Comparison of ENCODE assay signal across 20 mouse cellular contexts in genomic region chr12:85758741-85759140, GRCm38 (mm10). TPM values are rescaled to one million over a fixed set of nuclear protein-coding genes. Genes with fewer than 3 reads are reported as not detected.
DNase-seq lines count a peak whose midpoint lies in the region; ATAC-seq lines count a peak whose summit lies in the region.
"Had no signal": no experiment of that assay in that cellular context is flagged by ENCODE, and none has a peak within 500 bp of the region (broad histone marks: within the 10 kb centered on the region; RNA-seq: fewer than 3 reads in every experiment).

No protein-coding gene starts in this region.

- H3K4me3 ChIP-seq in intestine, embryonic 15.5 days (replicated peaks): no peak overlapping the region
- H3K4me3 ChIP-seq: heart, embryonic 10.5 days; hindbrain, embryonic 13.5 days; limb, embryonic 13.5 days; myocyte; neural tube, embryonic 15.5 days had no signal

- H3K9ac ChIP-seq in intestine, embryonic 15.5 days: no peak overlapping the region
- H3K9ac ChIP-seq: hindbrain, embryonic 13.5 days; limb, embryonic 13.5 days; neural tube, embryonic 15.5 days had no signal

- DNase-seq in lung, adult 18-20 months: peak; percentile 41 to 54
- no peak for DNase-seq in lung, postnatal 14 days
- DNase-seq in kidney, postnatal 10 days: peak; percentile 25
- DNase-seq in yolk sac, embryonic 10.5 days (ENCODE audit: low spot score): peak; percentile 66
- DNase-seq in spleen, postnatal 10 days (ENCODE audit: low spot score in 2 of 2): no peak
- no peak for DNase-seq in cerebellum, adult 11 months
- DNase-seq: cerebellum, adult 9-11 months; gastrocnemius, postnatal 10 days; heart, postnatal 10 days; layer of hippocampus, adult 9-11 months; midbrain, embryonic 14.5 days; retina, postnatal 1 day; right cerebral cortex, postnatal 4 days; thymus, adult 18-20 months had no signal

- 69% methylated on average over 8 of the region's 8 CpGs for WGBS in intestine, embryonic 15.5 days

- no peaks in the 10 kb centered on the region for H3K27me3 ChIP-seq in intestine, embryonic 15.5 days (replicated peaks)
- H3K27me3 ChIP-seq: hindbrain, embryonic 13.5 days; limb, embryonic 13.5 days; neural tube, embryonic 15.5 days had no signal

- peak; percentile 34; the same call in 1 of the 2 replicates for ATAC-seq in intestine, embryonic 15.5 days

- H3K4me2 ChIP-seq in intestine, embryonic 15.5 days (replicated peaks): no peak overlapping the region
- H3K4me2 ChIP-seq: hindbrain, embryonic 13.5 days; limb, embryonic 13.5 days; neural tube, embryonic 15.5 days had no signal

- no peaks in the 10 kb centered on the region for H3K9me3 ChIP-seq in intestine, embryonic 15.5 days
- H3K9me3 ChIP-seq: heart, embryonic 10.5 days; hindbrain, embryonic 13.5 days; limb, embryonic 13.5 days; neural tube, embryonic 15.5 days had no signal

- H3K36me3 ChIP-seq in intestine, embryonic 15.5 days: no peaks in the 10 kb centered on the region
- H3K36me3 ChIP-seq: heart, embryonic 10.5 days; hindbrain, embryonic 13.5 days; limb, embryonic 13.5 days; neural tube, embryonic 15.5 days had no signal

- no peaks in the 10 kb centered on the region for H3K4me1 ChIP-seq in intestine, embryonic 15.5 days (replicated peaks)
- H3K4me1 ChIP-seq: hindbrain, embryonic 13.5 days; limb, embryonic 13.5 days; neural tube, embryonic 15.5 days had no signal

- H3K27ac ChIP-seq in intestine, embryonic 15.5 days: no peak overlapping the region
- H3K27ac ChIP-seq: heart, embryonic 10.5 days; hindbrain, embryonic 13.5 days; limb, embryonic 13.5 days; neural tube, embryonic 15.5 days had no signal

RNA-seq across cellular contexts. Expression of gene Flvcr2, which starts 12.4 kb away (rescaled TPM):
- 2.3 and 2.4 TPM in 2 replicates for polyA plus RNA-seq in intestine, embryonic 15.5 days (2015; fragmentation: Nextera tagmentation; extraction: Ambion mirVana)

Comparison
In these comparisons a context has a peak if more than half of its experiments do, and no peak if none do; other contexts are left out.
1. DNase-seq: peak in lung, adult 18-20 months (2 of 2), kidney, postnatal 10 days (single experiment) and yolk sac, embryonic 10.5 days (single experiment); none in lung, postnatal 14 days (single experiment), spleen, postnatal 10 days (0 of 2) and cerebellum, adult 11 months (single experiment).